Mouse (Mus musculus): ENCODE measurements around the gene Xlr4b. TPM values are rescaled to one million over a fixed set of nuclear protein-coding genes. Genes with fewer than 3 reads are reported as not detected.
"Not testable (repeated sequence)": the region's sequence is repeated elsewhere in the genome, so short reads cannot be mapped to it uniquely, and the experiment has no call there.

Gene Xlr4b
- 100 to 1,000 TPM; 164 to 182 TPM for polyA plus RNA-seq (2017; shearing (Covaris generic))

- ATAC-seq: peak; percentile 74
These were observed at the start of gene Xlr4b for GRCm38 (mm10) chrX:73213819-73214564. Gene Xlr4b (plus strand): TSS chrX:73214333.

GRCm38 (mm10) chrX:73176889-73177288, 37.2 kb upstream of the Xlr4b start, which contains the start of gene Spin2d:
Gene Spin2d (minus strand): TSS chrX:73176989.
- ATAC-seq: not testable (repeated sequence)

DNA sequence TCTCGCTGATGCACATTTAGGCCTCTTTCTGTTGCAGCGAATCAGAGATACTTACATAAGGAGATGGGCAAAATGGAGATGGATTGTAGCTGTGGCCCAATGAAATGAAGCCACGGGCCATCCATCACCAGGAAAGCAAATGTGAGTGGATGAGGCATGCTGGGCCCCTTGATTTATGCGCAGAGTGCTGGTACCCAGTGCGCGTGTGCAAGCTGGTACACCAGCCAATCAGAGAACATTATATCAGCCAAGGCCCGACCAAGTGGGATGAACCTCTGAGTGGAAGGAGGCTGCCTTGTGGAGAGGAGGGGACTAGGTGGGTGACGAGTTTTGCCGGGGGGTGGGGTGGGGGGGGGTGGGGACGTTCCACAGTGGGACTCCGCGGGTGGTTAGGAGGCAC, 22.2 kb upstream of the Xlr4b start, which contains the start of gene Xlr3b:
Gene Xlr3b (plus strand): TSS at position 274 of the 400 bp plus-strand sequence.
- ATAC-seq: peak; percentile 53

DNA sequence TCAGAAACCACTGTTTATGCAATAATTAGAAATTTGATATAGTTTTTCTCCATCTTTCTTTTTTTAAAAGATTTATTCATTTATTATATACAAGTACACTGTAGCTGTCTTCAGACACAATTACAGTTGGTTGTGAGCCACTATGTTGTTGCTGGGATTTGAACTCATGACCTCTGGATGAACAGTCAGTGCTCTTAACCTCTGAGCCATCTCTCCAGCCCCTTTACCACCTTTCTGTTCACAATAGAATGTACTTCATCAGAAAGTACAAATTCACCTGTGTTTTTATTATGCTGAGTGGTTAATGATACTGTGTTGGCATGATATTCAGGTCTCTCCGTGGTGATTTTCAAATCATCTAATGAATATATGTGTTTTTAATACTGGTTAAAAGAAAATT, 11.2 kb downstream of the Xlr4b start:
- no peak for ATAC-seq

GRCm38 (mm10) chrX:73227914-73228605, 13.9 kb downstream of the Xlr4b start, which contains the start of gene F8a:
Gene F8a (plus strand): TSS chrX:73228291.
- ATAC-seq: peak; percentile 91

GRCm38 (mm10) chrX:73228606-73229214, 14.6 kb downstream of the Xlr4b start:
- ATAC-seq: peak; percentile 40

- no peak for ATAC-seq
These were observed 15.2 kb downstream of the Xlr4b start for GRCm38 (mm10) chrX:73229288-73229687.

DNA sequence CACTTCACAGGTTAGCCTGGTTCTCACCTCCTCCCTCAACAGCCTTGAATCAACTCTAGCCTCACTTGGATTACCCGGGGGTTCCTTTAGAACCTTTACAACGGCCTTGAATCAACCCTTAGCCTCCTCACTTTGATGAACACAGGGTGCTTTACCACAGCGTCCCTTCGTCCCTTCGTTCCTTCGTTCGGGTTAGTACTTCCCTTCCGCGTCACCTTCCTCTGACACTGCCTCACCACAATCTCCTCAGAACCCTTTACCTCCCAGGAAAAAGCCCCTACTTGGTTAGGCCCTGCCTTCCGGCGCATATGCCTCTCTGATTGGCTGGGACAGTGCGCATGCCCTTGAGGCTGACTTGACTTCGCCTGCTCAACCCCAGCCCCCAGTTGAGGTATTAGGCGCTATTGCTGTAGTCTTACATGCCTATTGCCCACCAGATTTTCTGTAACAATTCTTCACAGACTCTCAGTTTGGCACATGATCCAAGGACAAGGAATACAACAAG, 28.7 kb downstream of the Xlr4b start, which contains the start of gene Xlr4c:
Gene Xlr4c (minus strand): TSS at position 310 of the 505 bp plus-strand sequence.
- ATAC-seq: peak; percentile 75

DNA sequence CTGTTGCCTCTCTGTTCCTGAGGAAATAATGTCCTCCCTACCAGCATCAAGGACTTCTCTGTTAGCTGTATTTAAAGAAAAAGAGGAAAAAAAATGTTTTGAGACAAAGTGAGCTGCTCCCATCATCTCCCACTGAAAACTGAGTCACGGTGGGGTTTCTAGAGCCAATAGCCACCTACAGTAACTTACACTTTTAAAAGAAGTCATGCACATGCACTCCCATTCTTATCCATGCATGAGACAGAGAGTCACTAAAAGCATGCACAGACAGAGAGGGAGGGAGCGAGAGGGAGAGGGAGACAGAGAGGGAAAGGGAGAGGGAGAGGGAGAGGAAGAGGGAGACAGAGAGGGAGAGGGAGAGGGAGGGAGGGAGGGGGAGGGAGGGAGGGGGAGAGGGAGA, 48.3 kb downstream of the Xlr4b start:
- ATAC-seq: not testable (repeated sequence)

- ATAC-seq: not testable (repeated sequence)
These were observed 51.1 kb downstream of the Xlr4b start, which contains the start of gene Xlr3c for GRCm38 (mm10) chrX:73265270-73265669. Gene Xlr3c (minus strand): TSS chrX:73265390.

Other genes starting within 250 kb of the Xlr4b start
- not detected for gene Zfp185, start 227.0 kb upstream of the Xlr4b start, polyA plus RNA-seq (2017; shearing (Covaris generic))
- not detected for gene Pnma5, start 177.2 kb upstream of the Xlr4b start, polyA plus RNA-seq (2017; shearing (Covaris generic))
- not detected for gene Pnma3, start 149.5 kb upstream of the Xlr4b start, polyA plus RNA-seq (2017; shearing (Covaris generic))
- gene Xlr4a, start 131.9 kb upstream of the Xlr4b start, polyA plus RNA-seq (2017; shearing (Covaris generic)): 100 to 1,000 TPM; 141 TPM
- gene Xlr3a, start 117.2 kb upstream of the Xlr4b start, polyA plus RNA-seq (2017; shearing (Covaris generic)): under 1 TPM in 1 of 2 experiments, not detected in 1; 0.79 TPM
- not detected for gene Gm14685, start 97.3 kb upstream of the Xlr4b start, polyA plus RNA-seq (2017; shearing (Covaris generic))
- not detected for gene Xlr5b, start 65.5 kb upstream of the Xlr4b start, polyA plus RNA-seq (2017; shearing (Covaris generic))
- gene DXBay18, start 64.9 kb upstream of the Xlr4b start, polyA plus RNA-seq (2017; shearing (Covaris generic)): not detected
- not detected for gene Spin2d, start 37.3 kb upstream of the Xlr4b start, polyA plus RNA-seq (2017; shearing (Covaris generic))
- gene Xlr3b, start 22.1 kb upstream of the Xlr4b start, polyA plus RNA-seq (2017; shearing (Covaris generic)): 10 to 100 TPM; 12.5 to 22.5 TPM
- 1 to 10 TPM in 1 of 2 experiments, under 1 TPM in 1; 0.47 to 1.6 TPM for gene F8a, start 14.0 kb downstream of the Xlr4b start, polyA plus RNA-seq (2017; shearing (Covaris generic))
- 100 to 1,000 TPM; 102 to 135 TPM for gene Xlr4c, start 28.8 kb downstream of the Xlr4b start, polyA plus RNA-seq (2017; shearing (Covaris generic))
- gene Xlr3c, start 51.1 kb downstream of the Xlr4b start, polyA plus RNA-seq (2017; shearing (Covaris generic)): not detected
- not detected for gene Xlr5a, start 78.6 kb downstream of the Xlr4b start, polyA plus RNA-seq (2017; shearing (Covaris generic))
- gene Xlr5c, start 78.6 kb downstream of the Xlr4b start, polyA plus RNA-seq (2017; shearing (Covaris generic)): under 1 TPM in 1 of 2 experiments, not detected in 1; 0.26 TPM
- not detected for gene Gm45015, start 122.5 kb downstream of the Xlr4b start, polyA plus RNA-seq (2017; shearing (Covaris generic))
- gene Zfp275, start 128.3 kb downstream of the Xlr4b start, polyA plus RNA-seq (2017; shearing (Covaris generic)): 10 to 100 TPM; 11.1 to 11.4 TPM
- not detected for gene Gm18336, start 184.4 kb downstream of the Xlr4b start, polyA plus RNA-seq (2017; shearing (Covaris generic))
- gene Zfp92, start 196.8 kb downstream of the Xlr4b start, polyA plus RNA-seq (2017; shearing (Covaris generic)): under 1 TPM in 1 of 2 experiments, not detected in 1; 0.27 TPM
- gene Trex2, start 221.0 kb downstream of the Xlr4b start, polyA plus RNA-seq (2017; shearing (Covaris generic)): not detected
- gene Haus7, start 244.7 kb downstream of the Xlr4b start, polyA plus RNA-seq (2017; shearing (Covaris generic)): 10 to 100 TPM; 23.5 to 27.7 TPM

Data from CD4-positive, CD25-positive, alpha-beta regulatory T cell, adult 4 months (primary cell).